Mouse (Mus musculus): ENCODE measurements at regions not wholly inside any gene's neighbourhood (a gene's known extent, or its start where the extent isn't known, plus 50 kb on each side); places are given as distances from the start of the nearest gene placed in this dataset.

- TF ChIP-seq POLR2A (IDR thresholded peaks at IDR 0.05; ENCODE audit: borderline replicate concordance, insufficient read depth, low read length) (no peak), CTCF (IDR thresholded peaks at IDR 0.05; ENCODE audit: borderline replicate concordance, insufficient read depth, low read depth, low read length) (no peak)
These were observed 538.0 kb upstream of the Adam5 start for GRCm38 (mm10) chr8:25362146-25362545.
